Mouse (Mus musculus) left cerebral cortex, adult 2 months (tissue): ENCODE measurements at regions not wholly inside any gene's neighbourhood (a gene's known extent, or its start where the extent isn't known, plus 50 kb on each side); places are given as distances from the start of the nearest gene placed in this dataset.

Experiments used
- DNase-seq, 2 experiments: peaks; one replicate each; pipeline ENCODE4 v3.0.0; 2021 to 2022; ENCODE audit warnings: low spot score in 2 of 2, mixed read lengths in 1 of 2; ENCODE audit errors: extremely low spot score in 1 of 2
- H3K27ac ChIP-seq: fragments of 200-600 bp; 2 replicates; pipeline ENCODE4 v1.8.1; 2022
- H3K4me3 ChIP-seq: fragments of 200-600 bp; 2 replicates; pipeline ENCODE4 v1.8.1; 2022
- CTCF ChIP-seq: fragments of 200-600 bp; IDR thresholded peaks from 2 replicates; pipeline ENCODE4 v1.8.1; 2022; ENCODE audit warnings: antibody characterized with exemption, mild to moderate bottlenecking, moderate library complexity
- intact Hi-C: fragments of 180-260 bp; cut with DNase I; formaldehyde crosslinking; loops from one replicate; pipeline ENCODE4 v1.15.1; 2025

GRCm38 (mm10) chr2:172786297-172786696 is 153.8 kb downstream of the Bmp7 start:
- intact Hi-C loops: loop anchor here (5.0 kb wide), 1 partner anchor 36 kb away; no protein-coding TSS in a partner anchor
- H3K4me3 ChIP-seq: no peak overlapping the region
- no peak for DNase-seq
- TF ChIP-seq CTCF: no peak
- no peak overlapping the region for H3K27ac ChIP-seq

- no peak overlapping the region for H3K4me3 ChIP-seq
- no peak for TF ChIP-seq CTCF
- DNase-seq: no peak
- H3K27ac ChIP-seq: no peak overlapping the region
- intact Hi-C loops: loop anchor here (5.0 kb wide), 1 partner anchor 35 kb away; no protein-coding TSS in a partner anchor
Measured at GRCm38 (mm10) chr2:172787203-172787944, 152.7 kb downstream of the Bmp7 start.

GRCm38 (mm10) chr2:172789260-172789659 is 150.9 kb downstream of the Bmp7 start:
- no peak for DNase-seq
- no peak for TF ChIP-seq CTCF
- intact Hi-C loops: loop anchor here (5.0 kb wide), 1 partner anchor 33 kb away; no protein-coding TSS in a partner anchor
- no peak overlapping the region for H3K27ac ChIP-seq
- no peak overlapping the region for H3K4me3 ChIP-seq

- no peak for DNase-seq
- TF ChIP-seq CTCF: no peak
- intact Hi-C loops: no loop called here
- no peak overlapping the region for H3K4me3 ChIP-seq
- H3K27ac ChIP-seq: no peak overlapping the region
Measured at GRCm38 (mm10) chr2:172792555-172792954, 147.6 kb downstream of the Bmp7 start.

- intact Hi-C loops: no loop called here
Measured at GRCm38 (mm10) chr2:172793991-172794390, 146.1 kb downstream of the Bmp7 start.

GRCm38 (mm10) chr2:172794771-172795170 is 145.3 kb downstream of the Bmp7 start:
- DNase-seq: no peak
- TF ChIP-seq CTCF: no peak
- Histone ChIP-seq H3K27ac (no peak overlapping the region), H3K4me3 (no peak overlapping the region)
- intact Hi-C loops: no loop called here

More at GRCm38 (mm10) chr2:172793991-172794390, 146.1 kb downstream of the Bmp7 start:
- no peak for TF ChIP-seq CTCF
- H3K4me3 ChIP-seq: no peak overlapping the region
- DNase-seq: no peak
- H3K27ac ChIP-seq: no peak overlapping the region

- TF ChIP-seq CTCF: no peak
- Histone ChIP-seq H3K27ac (no peak overlapping the region), H3K4me3 (no peak overlapping the region)
- DNase-seq: no peak
- intact Hi-C loops: no loop called here
Measured at GRCm38 (mm10) chr2:172796104-172796503, 144.0 kb downstream of the Bmp7 start.

GRCm38 (mm10) chr2:172796955-172797354 is 143.2 kb downstream of the Bmp7 start:
- Histone ChIP-seq H3K27ac (no peak overlapping the region), H3K4me3 (no peak overlapping the region)
- no peak for DNase-seq
- intact Hi-C loops: no loop called here
- TF ChIP-seq CTCF: no peak

GRCm38 (mm10) chr2:172799951-172800350 is 140.2 kb downstream of the Bmp7 start:
- TF ChIP-seq CTCF: no peak
- no peak overlapping the region for H3K27ac ChIP-seq
- no peak for DNase-seq
- H3K4me3 ChIP-seq: no peak overlapping the region
- intact Hi-C loops: no loop called here

GRCm38 (mm10) chr2:172800801-172801200 is 139.3 kb downstream of the Bmp7 start:
- TF ChIP-seq CTCF: no peak
- DNase-seq: no peak
- H3K27ac ChIP-seq: no peak overlapping the region
- H3K4me3 ChIP-seq: no peak overlapping the region
- intact Hi-C loops: no loop called here

GRCm38 (mm10) chr2:172801804-172802203 is 138.3 kb downstream of the Bmp7 start:
- DNase-seq: no peak
- TF ChIP-seq CTCF: no peak
- no peak overlapping the region for H3K27ac ChIP-seq
- intact Hi-C loops: no loop called here
- H3K4me3 ChIP-seq: no peak overlapping the region

- Histone ChIP-seq H3K4me3 (no peak overlapping the region), H3K27ac (no peak overlapping the region)
- intact Hi-C loops: no loop called here
- no peak for TF ChIP-seq CTCF
- no peak for DNase-seq
Measured at GRCm38 (mm10) chr2:172807446-172807845, 132.7 kb downstream of the Bmp7 start.

- Histone ChIP-seq H3K27ac (no peak overlapping the region), H3K4me3 (no peak overlapping the region)
- TF ChIP-seq CTCF: no peak
- no peak for DNase-seq
- intact Hi-C loops: no loop called here
Measured at GRCm38 (mm10) chr2:172809306-172809705, 130.8 kb downstream of the Bmp7 start.
